Mouse (Mus musculus) layer of hippocampus, postnatal 14 days (tissue): ENCODE results near the gene Tmem79. TPM values are rescaled to one million over a fixed set of nuclear protein-coding genes. Genes with fewer than 3 reads are reported as not detected.
"Not testable (repeated sequence)": the region's sequence is repeated elsewhere in the genome, so short reads cannot be mapped to it uniquely, and the experiment has no call there.

ENCODE experiments used
- DNase-seq, 2 experiments: peaks; one replicate each; pipeline ENCODE4 v3.0.0; 2021 to 2022; ENCODE audit warnings: low spot score in 2 of 2, mixed read lengths in 1 of 2
- total RNA-seq, 2 experiments: library from RNA; stranded (reverse); gene quantifications; 2 replicates each; pipeline ENCODE4 v1.2.3; 2021

Gene Tmem79
- total RNA-seq, 2 experiments from 2014 or later = 0.93 to 1.3 TPM

DNA sequence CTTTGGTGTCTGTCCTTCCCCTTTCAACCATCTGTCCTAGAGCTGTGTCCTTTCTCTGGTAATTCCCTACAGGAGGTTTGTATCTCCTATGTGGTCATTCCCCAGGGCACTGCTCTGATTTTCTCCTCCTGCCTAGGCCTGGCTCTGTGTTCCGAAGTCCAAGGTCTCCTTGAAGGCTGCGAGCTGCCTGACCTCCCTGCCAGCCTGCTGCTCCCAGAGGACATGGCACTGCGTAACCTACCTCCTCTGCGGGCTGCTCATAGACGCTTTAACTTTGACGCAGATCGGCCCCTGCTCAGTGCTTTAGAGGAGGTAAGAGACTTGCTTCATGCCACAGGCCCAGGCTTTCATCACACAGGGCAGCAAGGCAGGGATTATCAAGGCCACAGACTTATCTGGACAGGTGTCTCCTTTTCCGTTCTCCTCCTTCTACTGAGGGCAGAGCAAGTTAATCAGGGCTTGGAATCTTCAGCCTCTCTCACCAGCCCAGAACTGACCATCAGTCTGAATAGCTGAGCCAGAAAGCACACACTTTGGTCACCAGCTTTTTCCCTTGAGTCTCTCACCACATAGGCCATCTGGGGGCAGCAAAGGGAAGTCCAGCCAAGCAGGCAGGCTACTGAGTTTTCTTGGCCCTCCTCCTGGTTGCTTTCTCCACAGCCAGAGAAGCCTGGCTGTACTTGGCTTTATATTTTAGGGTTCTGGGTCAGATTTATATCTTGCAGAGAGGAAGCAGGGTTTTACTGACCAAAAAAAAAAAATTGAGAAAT lies 18.6 kb upstream of the Tmem79 start:
- no peak for DNase-seq

DNA sequence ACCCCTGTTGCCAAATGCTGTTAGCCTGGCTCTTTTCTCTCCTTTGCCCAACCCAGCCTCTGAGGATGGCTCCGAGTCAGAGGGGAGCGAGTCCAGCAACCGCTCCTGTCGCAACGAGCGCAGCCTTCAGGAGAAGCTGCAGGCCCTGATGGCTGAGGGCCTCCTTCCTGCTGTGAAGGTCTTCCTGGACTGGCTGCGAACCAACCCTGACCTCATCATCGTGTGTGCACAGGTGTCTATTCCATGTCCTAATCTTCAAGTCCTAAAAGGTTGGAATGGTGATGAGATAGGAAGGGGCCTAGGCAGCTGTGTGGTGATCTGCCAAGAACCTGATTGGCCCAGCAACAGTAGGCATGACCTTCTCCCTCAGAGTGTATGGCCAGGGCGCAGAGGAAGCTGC lies 17.0 kb upstream of the Tmem79 start:
- DNase-seq = no peak

DNA sequence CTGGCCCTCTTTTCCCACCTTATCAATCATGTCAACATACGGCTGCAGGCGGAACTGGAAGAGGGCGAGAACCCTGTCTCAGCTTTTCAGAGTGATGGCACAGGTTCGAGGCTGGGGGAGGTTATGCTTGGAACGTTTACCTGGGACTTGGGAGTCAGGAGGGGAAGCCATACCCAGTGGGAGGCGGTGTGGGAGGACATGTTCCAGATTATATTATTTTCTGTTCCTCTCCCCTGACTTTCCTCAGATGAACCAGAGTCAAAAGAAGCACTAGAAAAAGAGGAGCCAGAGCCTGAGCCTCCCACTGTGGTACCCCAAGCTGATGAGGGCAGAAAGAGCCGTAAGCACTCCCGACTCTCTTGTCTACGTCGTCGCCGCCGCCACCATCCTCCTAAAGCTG lies 14.8 kb upstream of the Tmem79 start:
- no peak for DNase-seq

DNA sequence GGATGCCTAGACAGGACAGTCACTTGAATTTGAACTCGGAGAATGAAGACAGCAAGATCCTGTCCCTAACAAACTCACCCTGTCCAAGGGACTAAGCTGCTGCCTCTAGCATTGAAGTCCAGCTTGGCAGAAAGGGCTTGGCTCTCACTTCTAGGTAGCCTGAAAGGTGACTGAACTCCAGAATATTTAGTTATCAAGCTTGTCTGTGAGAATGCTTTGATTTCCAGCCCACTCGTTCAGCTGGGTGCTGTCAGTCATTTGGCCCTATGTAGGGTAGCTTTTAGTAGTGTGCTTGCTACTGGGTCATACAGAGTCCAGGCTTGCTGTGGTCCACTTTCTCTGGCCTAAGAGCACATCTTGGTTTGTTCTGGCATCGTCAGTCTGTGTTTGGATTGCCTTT lies 3.1 kb upstream of the Tmem79 start:
- no peak for DNase-seq

DNA sequence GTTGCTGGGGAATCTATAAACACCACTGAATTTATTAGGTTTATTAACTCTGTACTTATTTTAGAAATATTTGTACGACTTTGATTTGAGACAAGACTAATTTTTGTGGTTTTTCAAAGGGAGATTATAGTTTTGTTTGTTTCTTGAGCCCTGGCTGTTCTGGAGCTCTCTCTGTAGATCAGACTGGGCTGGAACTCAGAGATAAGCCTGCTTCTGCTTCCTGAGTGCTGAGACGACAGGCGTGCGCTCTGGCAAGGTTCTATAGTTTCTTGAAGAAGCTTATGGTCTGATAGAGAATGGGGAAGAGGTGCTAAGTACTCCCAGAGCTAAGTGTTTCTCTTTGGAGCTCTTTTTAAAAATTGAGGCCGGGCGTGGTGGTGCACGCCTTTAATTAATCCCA lies 2.4 kb upstream of the Tmem79 start:
- no peak for DNase-seq

DNA sequence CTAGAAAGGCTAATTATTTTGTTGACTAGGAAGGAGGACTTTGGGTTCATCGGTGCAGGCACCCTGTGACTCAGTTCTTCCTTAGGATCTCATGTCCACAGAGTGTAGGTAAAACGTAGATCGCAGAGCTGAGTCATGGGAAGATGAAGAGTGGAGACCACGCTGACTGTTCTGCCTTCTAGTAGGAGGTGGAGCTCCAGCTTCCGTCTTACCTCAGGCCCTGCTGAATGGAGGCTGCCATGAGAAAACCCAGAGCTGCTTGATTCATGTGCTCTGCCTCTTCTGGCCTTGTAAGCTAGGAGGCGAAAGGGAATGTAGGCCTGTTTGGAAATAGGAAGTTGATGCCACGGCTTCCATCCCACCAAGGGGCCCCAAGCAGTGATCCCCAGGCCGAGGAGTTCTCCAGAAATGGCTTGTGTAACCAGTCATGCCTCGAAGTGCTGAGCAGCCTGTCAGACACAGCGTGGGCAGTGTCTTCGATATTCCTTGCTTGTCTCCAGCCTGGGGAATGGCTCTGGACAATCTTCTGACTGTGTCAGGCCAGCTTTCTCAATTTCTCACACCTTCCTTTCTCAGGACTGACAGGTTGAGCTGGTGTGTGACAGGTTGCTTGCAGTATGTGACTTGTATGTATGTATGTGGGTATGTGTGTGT lies 1.5 kb upstream of the Tmem79 start:
- DNase-seq = no peak

DNA sequence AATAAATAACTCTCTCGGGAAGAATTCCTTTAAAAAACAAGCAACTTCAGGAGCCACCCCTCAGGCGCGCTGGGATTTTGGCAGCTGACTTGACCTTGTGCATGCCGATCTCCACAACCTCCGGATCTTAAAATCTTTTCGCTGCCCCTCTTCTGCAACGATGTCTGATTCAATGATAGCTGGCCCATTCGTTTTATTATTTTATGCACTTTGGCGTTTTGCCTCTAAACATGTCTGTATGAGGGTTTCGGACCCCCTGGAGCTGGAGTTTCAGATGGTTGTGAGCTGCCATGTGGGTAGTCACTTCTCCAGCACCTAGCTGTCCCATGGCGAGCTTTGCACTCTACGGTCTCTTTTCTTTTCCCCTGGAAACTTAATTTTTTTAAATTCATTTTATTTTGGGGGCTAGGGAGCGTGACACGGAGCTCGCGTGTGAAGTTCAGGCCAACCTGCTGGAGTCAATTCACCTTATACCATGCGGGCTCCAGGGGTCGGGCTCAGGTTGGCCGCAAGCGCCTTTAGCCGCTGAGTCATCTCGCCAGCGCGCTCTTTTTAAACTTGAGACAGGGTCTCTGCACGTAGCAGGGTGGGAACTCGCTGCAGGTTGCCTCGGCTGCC lies 403 bp downstream of the Tmem79 start:
- DNase-seq = no peak

DNA sequence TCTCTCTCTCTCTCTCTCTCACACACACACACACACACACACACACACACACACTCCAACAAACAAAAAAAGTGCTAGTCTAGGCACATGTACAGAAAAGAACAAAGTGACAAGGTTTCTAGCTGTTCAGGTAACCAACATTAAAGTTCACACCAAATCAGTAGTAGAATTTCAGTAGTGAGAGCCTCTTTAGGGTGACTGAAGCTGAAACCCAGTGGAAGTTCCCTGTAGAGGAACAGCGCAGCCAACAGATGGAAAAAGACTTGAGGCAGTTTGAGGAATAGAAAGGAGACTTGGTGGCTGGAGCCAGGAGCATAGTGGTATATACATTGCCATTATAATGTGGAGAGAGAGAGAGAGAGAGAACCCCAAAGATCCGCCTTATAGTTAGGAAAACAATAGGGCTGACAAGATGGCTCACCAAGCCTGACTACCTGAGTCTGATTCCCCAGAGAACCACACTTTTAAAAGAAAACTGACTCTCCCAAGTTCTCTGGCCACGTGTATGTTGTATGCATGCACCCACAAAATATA lies 979 bp downstream of the Tmem79 start:
- no peak for DNase-seq

DNA sequence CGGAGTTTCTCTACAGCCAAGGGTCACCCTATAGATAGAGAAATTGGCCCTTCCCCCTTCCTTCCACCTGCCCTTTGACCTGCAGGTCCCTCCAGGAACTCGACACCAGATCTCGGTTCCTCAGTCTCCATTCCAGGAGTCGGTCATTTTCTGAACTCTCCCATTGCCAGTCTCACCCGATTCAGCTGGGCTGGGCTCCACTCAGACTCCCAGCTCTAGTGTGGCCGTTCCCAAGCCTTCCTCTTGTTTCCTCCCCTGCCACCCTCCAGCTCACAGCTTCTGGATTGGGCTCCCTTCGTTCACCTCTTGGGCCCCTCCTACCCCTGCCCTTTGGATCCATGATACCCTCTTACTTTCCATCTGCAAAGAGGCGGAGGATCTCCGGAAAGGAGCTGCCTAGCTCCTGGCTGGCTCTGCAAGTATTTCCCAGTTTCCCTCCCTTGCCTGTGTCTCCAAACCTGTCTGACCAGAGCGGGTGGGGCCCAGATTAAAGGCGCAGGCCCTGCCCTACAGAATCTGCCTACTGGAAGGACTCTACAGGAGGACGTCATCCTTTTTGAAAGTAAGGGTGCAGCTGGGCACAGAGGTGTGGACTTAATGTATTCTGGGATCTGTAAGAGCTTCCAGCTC lies 1.8 kb downstream of the Tmem79 start:
- no peak for DNase-seq

DNA sequence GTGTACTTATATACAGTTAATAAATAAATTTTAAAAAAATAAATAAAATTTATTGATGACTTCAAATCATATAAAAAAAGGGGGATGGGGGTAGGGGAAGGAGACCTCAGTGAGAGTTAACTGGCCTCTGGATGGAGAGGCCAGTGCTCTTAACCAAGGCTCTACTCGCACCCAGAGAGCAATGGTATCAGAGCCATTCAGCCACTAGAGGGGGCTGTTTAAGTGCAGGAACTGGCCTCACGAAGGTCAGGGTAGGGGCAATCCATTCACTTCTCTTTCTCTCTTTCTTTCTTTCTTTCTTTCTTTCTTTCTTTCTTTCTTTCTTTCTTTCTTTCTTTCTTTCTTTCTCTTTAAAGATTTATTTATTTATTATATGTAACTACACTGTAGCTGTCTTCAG lies 4.7 kb downstream of the Tmem79 start:
- no peak for DNase-seq

DNA sequence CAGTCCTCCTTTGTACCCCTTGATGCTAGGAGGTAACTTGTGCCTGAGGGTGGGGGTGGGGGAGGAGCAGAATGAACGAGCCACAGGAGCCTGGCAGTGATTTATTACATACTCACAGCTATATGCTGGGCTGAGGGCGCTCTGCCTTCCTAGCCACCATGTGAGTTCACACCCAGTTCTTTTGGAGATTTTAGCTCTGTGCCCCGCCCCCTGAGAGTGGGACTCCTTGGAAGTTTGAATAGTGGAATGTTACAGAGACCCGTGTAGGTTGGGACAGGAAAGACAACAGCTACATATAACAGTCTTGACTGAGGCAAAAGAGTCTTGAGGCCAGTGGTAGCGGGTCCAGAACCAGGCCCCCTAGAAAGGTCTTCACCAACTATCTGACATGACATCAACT lies 7.0 kb downstream of the Tmem79 start:
- DNase-seq = no peak

DNA sequence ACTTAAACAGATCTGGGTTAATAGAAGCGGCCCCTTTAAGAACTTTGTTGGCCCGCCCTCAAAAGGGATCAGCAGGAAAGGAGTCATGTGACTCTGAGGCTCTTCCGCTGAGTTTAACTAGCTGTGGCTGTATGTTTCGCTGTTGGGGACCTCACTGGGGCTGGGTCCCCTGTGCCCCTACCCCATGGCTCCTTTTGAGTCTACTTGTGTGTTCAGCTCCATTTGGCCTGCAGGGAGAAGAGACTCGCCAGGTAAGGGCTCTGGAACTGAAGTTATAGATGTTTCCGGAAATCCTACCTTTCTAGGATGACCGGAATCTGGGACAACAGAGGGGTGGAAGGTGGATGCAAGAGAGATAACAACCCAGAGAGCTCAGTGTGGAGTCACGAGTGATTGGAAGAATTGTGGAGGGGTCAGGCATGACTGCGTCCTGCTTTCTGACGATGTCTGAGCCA lies 11.0 kb downstream of the Tmem79 start, which contains the start of gene Glmp:
TSS of gene Glmp (plus strand) at position 73 of the 455 bp plus-strand sequence.
- peak; percentile 50 to 70 for DNase-seq

DNA sequence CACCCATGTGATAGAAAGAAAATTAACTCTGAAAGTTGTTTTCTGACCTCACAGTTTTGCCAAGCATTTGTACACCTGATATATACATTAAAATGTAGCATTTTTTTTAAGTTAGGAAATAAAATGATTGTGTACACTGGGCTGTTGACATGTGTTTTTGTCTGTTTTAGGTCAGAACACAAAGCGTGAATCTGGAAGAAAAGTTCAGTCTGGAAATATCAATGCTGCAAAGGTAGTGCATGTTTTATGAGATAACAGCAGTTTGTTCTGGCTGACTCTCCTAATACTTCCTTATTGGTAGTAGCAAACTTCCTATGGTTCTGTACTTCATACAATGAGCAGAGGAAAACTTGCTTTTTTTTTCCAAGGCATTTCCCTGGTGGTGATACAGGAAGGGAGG lies 36.8 kb downstream of the Tmem79 start:
- DNase-seq = no peak

DNA sequence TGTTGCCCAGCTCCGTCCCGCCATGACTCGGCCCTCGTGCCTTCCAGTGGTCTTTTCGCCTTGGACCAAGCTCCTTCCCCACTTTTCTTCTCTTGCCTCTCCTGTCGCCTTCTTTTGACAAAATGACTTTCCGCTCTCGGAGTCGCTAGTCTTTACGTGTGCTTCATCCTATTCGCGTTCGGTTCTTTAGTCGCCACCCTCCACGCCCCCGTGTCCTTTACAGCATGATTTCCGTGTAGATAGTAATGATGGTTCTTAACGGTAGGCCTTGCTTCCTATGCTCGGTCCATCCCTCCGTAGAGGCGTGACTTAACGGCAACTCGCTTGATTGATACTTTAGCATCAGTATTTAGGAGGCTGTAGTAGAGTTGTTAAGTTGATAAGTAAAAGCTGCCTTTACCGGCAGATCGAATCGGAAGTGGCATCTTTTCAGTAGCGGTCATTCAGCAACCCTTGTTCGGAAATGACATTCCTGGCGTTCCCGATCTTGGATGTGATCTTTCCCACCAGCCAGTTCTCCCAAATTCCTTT lies 38.6 kb downstream of the Tmem79 start:
- DNase-seq = peak in 1 of 2 experiments; percentile 56

DNA sequence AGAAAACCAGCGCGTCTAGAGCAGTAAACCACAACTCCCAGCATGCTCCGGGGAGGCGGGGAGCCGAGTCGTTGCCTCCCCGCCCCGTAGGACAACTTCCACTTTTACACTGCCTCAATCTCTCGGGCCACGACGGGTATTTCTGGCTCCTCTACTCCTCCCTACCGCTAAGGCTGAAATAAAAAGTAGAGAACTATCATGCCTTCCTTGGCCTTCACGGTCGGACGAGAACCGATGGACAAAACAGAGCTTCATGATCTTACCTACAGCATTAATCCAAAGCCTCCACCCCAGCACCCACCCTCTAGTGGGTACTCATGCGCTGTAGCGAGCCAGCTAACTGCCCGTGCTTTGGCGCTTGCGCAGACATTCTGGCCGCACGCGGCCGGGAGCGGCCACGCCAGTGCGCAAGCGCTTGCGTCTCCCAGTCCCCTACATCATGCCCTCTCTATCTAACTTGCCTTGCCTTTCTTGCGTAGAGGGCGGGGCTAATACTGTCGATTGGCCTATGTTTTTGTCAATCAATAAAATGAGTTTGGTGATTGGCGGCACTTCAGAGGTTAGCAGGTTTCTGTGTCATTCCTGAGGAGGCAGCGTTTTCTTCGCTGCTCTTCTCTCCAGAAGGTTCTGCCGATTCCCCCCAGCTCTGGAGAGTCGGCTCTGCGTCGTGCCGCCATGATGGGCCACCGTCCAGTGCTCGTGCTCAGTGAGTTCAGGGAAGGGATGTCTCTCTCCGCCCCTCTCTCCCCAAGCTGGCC lies 39.2 kb downstream of the Tmem79 start, which contains the start of the genes Tsacc and Cct3:
TSS of gene Tsacc (minus strand) at position 439 of the 758 bp plus-strand sequence.
TSS of gene Cct3 (plus strand) at position 556 of the 758 bp plus-strand sequence.
- DNase-seq = peak; percentile 94 to 98

DNA sequence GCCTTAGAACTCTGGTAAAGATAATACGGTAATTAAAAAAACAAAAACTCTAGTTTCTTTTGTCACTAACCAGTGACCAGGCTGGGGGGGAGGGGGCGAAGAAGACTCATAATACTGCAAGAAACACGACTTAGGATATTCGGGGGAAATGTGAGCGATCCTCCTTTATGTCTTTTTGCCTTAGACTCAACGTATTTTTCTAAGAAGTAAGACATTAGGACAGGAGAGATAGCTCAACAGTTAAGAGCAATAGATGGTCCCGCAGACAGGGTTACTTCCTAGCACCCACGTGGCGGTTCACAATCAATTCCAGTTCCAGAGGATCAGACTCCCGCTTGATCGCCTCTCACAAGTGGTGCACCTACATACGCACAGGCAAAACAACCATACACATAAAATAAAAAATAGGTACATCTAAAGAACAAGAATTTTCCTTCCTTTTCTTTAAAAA lies 39.8 kb downstream of the Tmem79 start:
- no peak for DNase-seq

DNA sequence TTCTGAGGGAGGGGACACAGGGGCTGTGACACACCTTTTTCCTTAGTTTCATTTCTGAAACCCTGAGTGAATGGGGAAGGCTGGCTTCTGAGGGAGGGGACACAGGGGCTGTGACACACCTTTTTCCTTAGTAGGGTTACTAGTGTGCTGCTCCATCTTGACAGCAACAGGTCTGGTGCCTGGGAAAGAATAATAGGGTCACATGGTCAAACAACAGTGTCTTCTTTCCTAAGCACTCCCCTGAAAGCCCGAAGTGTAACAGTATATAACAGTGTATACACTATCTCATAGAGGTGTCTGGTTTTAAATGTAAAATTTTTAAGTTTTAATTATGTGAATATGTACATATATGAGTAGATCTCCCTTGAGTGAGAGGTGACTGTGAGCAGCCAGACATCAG lies 40.7 kb downstream of the Tmem79 start:
- DNase-seq = not testable (repeated sequence)

DNA sequence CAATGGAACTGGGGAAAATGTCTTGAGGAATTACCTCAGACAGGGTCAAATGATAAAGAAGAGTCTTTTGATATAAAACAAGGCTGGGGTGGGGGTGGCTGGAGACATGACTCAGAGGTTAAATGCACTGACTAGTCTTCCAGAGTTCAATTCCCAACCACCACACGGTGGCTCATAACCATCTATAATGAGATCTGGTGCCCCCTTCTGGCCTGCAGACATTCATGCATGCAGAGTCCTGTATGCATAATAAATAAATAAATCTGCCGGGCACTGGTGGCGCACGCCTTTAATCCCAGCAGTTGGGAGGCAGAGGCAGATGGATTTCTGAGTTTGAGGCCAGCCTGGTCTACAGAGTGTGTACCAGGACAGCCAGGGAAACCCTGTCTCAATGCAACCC lies 44.0 kb downstream of the Tmem79 start:
- no peak for DNase-seq

DNA sequence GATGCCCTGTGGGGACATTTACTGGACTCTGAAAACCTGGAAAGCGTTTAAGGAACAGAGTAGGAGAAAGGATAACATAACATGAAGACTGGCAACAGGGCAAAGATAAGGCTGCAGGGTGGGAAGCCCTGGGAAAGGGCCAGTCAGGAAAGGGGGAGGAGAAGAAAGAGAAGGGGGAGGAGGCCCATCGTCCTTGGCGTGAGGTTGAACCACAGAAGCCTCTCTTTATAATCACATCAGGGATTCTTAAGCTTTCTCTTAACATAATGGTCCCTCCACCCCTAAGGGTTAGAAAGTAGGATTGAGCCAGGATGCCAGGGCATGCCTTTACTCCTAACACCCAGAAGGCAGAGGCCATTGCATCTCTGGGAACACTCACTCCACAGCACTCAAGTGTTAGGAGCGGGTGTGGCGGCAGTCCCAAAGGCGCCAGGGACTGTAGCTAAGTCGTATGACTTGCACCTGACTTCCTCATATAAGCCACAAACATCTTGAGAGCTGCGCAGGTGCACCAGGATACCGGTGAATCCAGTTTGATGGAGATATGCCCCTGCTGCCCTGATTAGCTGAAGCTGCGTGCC lies 47.7 kb downstream of the Tmem79 start:
- not testable (repeated sequence) for DNase-seq

DNA sequence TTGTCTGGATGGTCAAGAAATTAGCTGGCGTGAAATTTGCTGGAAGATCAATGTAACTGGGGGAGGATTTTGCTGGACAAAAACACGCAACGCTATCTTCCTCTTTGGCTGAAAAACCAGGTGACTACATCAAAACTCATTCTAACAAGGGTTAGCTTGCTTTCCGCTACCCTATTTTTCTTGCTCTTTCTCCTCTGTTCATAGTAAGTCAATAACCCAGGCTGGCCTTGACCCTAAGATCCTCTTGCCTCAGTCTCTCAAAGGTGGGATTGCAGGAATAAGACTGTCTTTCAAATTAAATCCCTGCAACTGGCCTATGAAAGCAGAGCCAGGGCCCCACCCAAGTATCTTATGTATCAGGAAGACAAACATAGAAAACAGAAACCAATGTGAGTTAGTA lies 48.8 kb downstream of the Tmem79 start, which contains the start of gene Gm38392:
TSS of gene Gm38392 (minus strand) at position 101 of the 400 bp plus-strand sequence.
- DNase-seq = no peak
